Mouse (Mus musculus): ENCODE measurements around the gene Mrpl42. TPM values are rescaled to one million over a fixed set of nuclear protein-coding genes. Genes with fewer than 3 reads are reported as not detected.

Gene Mrpl42
- polyA plus RNA-seq, 1 experiment from 2014 or later = 381 TPM

DNA sequence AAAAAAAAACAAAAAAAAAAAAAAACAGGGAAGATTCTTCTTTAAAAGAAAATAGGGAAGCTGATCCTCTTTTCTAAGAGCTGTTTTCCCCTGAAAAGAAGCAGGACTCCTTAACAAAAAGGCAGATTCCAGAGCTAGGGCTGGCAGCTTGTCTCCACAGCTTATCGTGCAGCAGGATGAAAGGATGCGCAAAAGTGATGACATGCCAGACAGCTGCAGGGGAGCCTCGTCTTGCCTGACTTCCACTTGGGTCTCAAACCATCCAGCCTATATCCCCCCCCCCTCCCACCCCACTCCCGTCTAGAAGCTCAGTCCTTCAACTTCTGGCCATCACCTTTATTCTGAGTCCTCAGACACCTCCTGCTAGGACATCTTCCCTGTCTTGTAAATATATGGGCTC is 32.8 kb downstream of the Mrpl42 start:
- H3K36me3 ChIP-seq (replicated peaks) = no peaks in the 10 kb centered on the region
- no peaks in the 10 kb centered on the region for H3K27me3 ChIP-seq (ENCODE audit: poor library complexity, severe bottlenecking)
- peaks cover 4% of the 10 kb centered on the region; the same call in 1 of the 2 replicates for H3K4me1 ChIP-seq
- no peak overlapping the region for H3K4me3 ChIP-seq
- H3K27ac ChIP-seq = no peak overlapping the region
- 75% methylated on average over 4 of the region's 4 CpGs for WGBS
- DNase-seq (ENCODE audit: extremely low spot score, low spot score) = no peak
- H3K9me3 ChIP-seq = no peaks in the 10 kb centered on the region

GRCm38 (mm10) chr10:95465485-95465896 is 36.2 kb downstream of the Mrpl42 start:
- H3K27me3 ChIP-seq (ENCODE audit: poor library complexity, severe bottlenecking) = no peaks in the 10 kb centered on the region
- WGBS = 70% methylated on average over 4 of the region's 4 CpGs
- H3K36me3 ChIP-seq (replicated peaks) = no peaks in the 10 kb centered on the region
- no peaks in the 10 kb centered on the region for H3K9me3 ChIP-seq
- H3K4me3 ChIP-seq = no peak overlapping the region
- peaks cover 4% of the 10 kb centered on the region; the same call in 1 of the 2 replicates for H3K4me1 ChIP-seq
- H3K27ac ChIP-seq = no peak overlapping the region
- no peak for DNase-seq (ENCODE audit: extremely low spot score, low spot score)

GRCm38 (mm10) chr10:95464527-95464926 is 37.2 kb downstream of the Mrpl42 start:
- Histone ChIP-seq H3K4me1 (peaks cover 4% of the 10 kb centered on the region; the same call in 1 of the 2 replicates), H3K27ac (no peak overlapping the region), H3K36me3 (replicated peaks) (no peaks in the 10 kb centered on the region), H3K27me3 (ENCODE audit: poor library complexity, severe bottlenecking) (no peaks in the 10 kb centered on the region), H3K4me3 (no peak overlapping the region), H3K9me3 (no peaks in the 10 kb centered on the region)
- WGBS = 75% methylated on average over 6 of the region's 6 CpGs
- DNase-seq (ENCODE audit: extremely low spot score, low spot score) = no peak

DNA sequence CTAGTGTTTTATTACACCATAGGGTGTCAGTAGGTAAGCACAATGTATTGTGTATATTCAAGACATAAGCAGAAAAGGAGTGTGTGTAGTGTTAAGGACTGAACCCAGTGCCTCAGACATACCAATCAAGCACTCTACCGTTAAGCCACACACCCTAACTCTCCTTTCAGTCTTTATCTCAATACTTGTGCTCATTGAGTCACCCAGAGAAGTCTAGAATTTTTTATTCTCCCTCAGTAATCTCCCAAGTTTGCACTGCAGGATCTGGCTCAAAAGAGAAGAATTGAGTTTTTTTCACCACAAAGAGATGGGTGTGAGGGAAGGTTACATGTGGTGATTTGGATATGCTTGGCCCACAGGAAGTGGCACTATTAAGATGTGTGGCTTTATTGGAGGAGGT is 39.5 kb downstream of the Mrpl42 start:
- H3K36me3 ChIP-seq (replicated peaks) = no peaks in the 10 kb centered on the region
- H3K9me3 ChIP-seq = no peaks in the 10 kb centered on the region
- DNase-seq (ENCODE audit: extremely low spot score, low spot score) = no peak
- no peaks in the 10 kb centered on the region for H3K27me3 ChIP-seq (ENCODE audit: poor library complexity, severe bottlenecking)
- H3K4me1 ChIP-seq = peaks cover 4% of the 10 kb centered on the region; the same call in 1 of the 2 replicates
- 86% methylated on average over 1 of the region's 1 CpGs for WGBS
- H3K4me3 ChIP-seq = no peak overlapping the region
- H3K27ac ChIP-seq = no peak overlapping the region

GRCm38 (mm10) chr10:95461053-95461553 is 40.6 kb downstream of the Mrpl42 start:
- Histone ChIP-seq H3K9me3 (no peaks in the 10 kb centered on the region), H3K4me1 (peaks cover 4% of the 10 kb centered on the region; the same call in 1 of the 2 replicates), H3K27ac (no peak overlapping the region), H3K4me3 (no peak overlapping the region), H3K36me3 (replicated peaks) (no peaks in the 10 kb centered on the region), H3K27me3 (ENCODE audit: poor library complexity, severe bottlenecking) (no peaks in the 10 kb centered on the region)
- 68% methylated on average over 4 of the region's 4 CpGs for WGBS
- no peak for DNase-seq (ENCODE audit: extremely low spot score, low spot score)

DNA sequence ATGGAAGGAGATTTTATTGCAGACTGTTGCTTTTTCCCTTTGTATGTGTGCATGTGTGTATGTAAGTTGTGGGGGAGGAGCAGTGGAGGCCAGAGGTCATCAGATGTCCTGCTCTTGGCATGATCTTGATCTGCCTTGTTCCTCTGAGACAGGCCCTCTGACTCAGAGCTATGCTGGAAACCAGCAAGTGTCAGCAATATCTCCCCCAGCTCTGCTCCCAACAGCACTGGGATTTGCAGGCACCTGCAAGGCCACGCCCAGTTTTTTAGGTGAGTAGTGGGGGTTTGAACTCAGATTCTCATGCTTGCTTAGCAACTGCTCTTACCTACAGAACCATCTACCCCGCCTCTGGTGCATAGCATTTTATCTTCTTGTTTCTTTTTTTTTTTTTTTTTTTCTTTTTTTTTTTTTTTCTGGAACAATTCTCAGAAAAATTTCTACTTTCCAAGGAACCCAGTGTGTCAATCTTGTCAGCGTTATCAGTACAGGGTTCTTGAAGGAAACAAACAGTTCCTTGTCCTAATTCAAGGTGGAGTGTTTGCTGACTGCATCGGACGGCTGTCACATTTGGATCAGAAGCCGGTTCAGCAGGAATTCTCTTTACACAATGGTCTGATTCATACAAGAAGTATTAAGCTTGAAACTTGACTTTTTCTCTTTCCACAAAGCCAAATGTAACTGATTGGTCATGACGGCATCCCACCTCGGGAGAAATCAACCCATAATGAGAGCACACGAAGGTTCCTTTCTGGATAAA is 43.5 kb downstream of the Mrpl42 start:
- no peaks in the 10 kb centered on the region for H3K4me1 ChIP-seq
- H3K36me3 ChIP-seq (replicated peaks) = no peaks in the 10 kb centered on the region
- H3K27me3 ChIP-seq (ENCODE audit: poor library complexity, severe bottlenecking) = no peaks in the 10 kb centered on the region
- H3K4me3 ChIP-seq = no peak overlapping the region
- WGBS = 90% methylated on average over 9 of the region's 9 CpGs
- no peak for DNase-seq (ENCODE audit: extremely low spot score, low spot score)
- H3K9me3 ChIP-seq = no peaks in the 10 kb centered on the region
- H3K27ac ChIP-seq = no peak overlapping the region

- H3K4me3 ChIP-seq = no peak overlapping the region
- no peaks in the 10 kb centered on the region for H3K36me3 ChIP-seq (replicated peaks)
- no peaks in the 10 kb centered on the region for H3K27me3 ChIP-seq (ENCODE audit: poor library complexity, severe bottlenecking)
- no peaks in the 10 kb centered on the region for H3K9me3 ChIP-seq
- H3K4me1 ChIP-seq = no peaks in the 10 kb centered on the region
- no peak for DNase-seq (ENCODE audit: extremely low spot score, low spot score)
- H3K27ac ChIP-seq = no peak overlapping the region
- 88% methylated on average over 8 of the region's 8 CpGs for whole genome bisulfite sequencing
These were observed 44.2 kb downstream of the Mrpl42 start for GRCm38 (mm10) chr10:95457367-95458049.

- Histone ChIP-seq H3K27me3 (ENCODE audit: poor library complexity, severe bottlenecking) (no peaks in the 10 kb centered on the region), H3K4me3 (no peak overlapping the region), H3K4me1 (no peaks in the 10 kb centered on the region), H3K9me3 (no peaks in the 10 kb centered on the region), H3K27ac (no peak overlapping the region), H3K36me3 (replicated peaks) (no peaks in the 10 kb centered on the region)
- DNase-seq (ENCODE audit: extremely low spot score, low spot score) = no peak
- WGBS = 79% methylated on average over 2 of the region's 2 CpGs
These were observed 45.6 kb downstream of the Mrpl42 start for GRCm38 (mm10) chr10:95456103-95456502.

GRCm38 (mm10) chr10:95453282-95453681 is 48.5 kb downstream of the Mrpl42 start:
- no peak for DNase-seq (ENCODE audit: extremely low spot score, low spot score)
- H3K36me3 ChIP-seq (replicated peaks) = no peaks in the 10 kb centered on the region
- no peaks in the 10 kb centered on the region for H3K27me3 ChIP-seq (ENCODE audit: poor library complexity, severe bottlenecking)
- H3K9me3 ChIP-seq = no peaks in the 10 kb centered on the region
- no peak overlapping the region for H3K4me3 ChIP-seq
- no peaks in the 10 kb centered on the region for H3K4me1 ChIP-seq
- WGBS = 92% methylated on average over 5 of the region's 5 CpGs
- no peak overlapping the region for H3K27ac ChIP-seq

DNA sequence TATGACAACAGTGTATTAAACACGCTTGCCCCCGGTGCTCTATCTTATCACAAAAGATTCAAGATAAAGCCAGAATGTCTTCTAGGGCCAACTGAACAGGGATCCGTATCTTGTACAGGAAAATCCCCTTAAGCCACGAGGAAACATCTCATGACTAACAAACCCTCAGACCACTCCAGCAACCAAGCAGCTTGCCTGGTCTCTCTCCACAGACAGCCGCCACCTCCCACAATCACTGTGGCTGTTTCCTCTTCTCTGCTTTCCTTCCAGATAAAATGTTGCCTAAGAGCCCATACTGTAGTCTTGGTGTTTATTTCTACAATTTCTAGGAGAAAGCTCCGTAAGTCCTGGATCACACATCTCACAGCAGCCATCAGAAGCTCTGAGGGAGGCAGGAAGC is 52.7 kb downstream of the Mrpl42 start:
- Histone ChIP-seq H3K36me3 (replicated peaks) (no peaks in the 10 kb centered on the region), H3K4me3 (no peak overlapping the region), H3K9me3 (no peaks in the 10 kb centered on the region), H3K4me1 (no peaks in the 10 kb centered on the region), H3K27me3 (ENCODE audit: poor library complexity, severe bottlenecking) (no peaks in the 10 kb centered on the region), H3K27ac (no peak overlapping the region)
- DNase-seq (ENCODE audit: extremely low spot score, low spot score) = no peak
- WGBS = 88% methylated on average over 6 of the region's 6 CpGs

- no peaks in the 10 kb centered on the region for H3K9me3 ChIP-seq
- WGBS = 98% methylated on average over 16 of the region's 16 CpGs
These were observed 53.8 kb downstream of the Mrpl42 start for GRCm38 (mm10) chr10:95447954-95448353.

GRCm38 (mm10) chr10:95445104-95446056 is 56.4 kb downstream of the Mrpl42 start:
- Histone ChIP-seq H3K9me3 (no peaks in the 10 kb centered on the region), H3K4me3 (no peak overlapping the region), H3K27ac (no peak overlapping the region), H3K36me3 (replicated peaks) (no peaks in the 10 kb centered on the region), H3K4me1 (no peaks in the 10 kb centered on the region), H3K27me3 (ENCODE audit: poor library complexity, severe bottlenecking) (no peaks in the 10 kb centered on the region)
- WGBS = 88% methylated on average over 18 of the region's 18 CpGs
- DNase-seq (ENCODE audit: extremely low spot score, low spot score) = no peak

More at GRCm38 (mm10) chr10:95447954-95448353, 53.8 kb downstream of the Mrpl42 start:
- no peaks in the 10 kb centered on the region for H3K4me1 ChIP-seq
- H3K4me3 ChIP-seq = no peak overlapping the region
- no peak for DNase-seq (ENCODE audit: extremely low spot score, low spot score)
- no peaks in the 10 kb centered on the region for H3K27me3 ChIP-seq (ENCODE audit: poor library complexity, severe bottlenecking)
- H3K27ac ChIP-seq = no peak overlapping the region
- H3K36me3 ChIP-seq (replicated peaks) = no peaks in the 10 kb centered on the region
